In the genomic region with DNA sequence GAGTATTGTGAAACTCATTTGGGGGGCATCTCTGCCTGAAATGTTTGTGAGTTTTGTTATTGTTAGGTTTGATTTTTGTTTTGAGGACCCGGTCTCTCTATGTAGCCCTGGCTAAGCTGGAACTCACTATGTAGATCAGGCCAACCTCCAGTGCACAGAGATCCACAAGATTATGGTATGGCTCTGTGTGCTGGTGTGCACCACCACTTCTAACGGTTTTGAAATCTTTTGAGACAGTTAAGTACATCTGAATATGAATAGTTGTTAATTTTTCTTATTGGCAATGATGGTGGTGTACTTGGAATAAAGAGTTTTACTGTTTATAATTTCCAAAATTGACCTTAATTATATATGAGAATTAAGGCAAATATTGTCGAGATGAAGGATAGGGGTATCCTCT, we compare ENCODE assay signal across 8 mouse cellular contexts. TPM values are rescaled to one million over a fixed set of nuclear protein-coding genes. Genes with fewer than 3 reads are reported as not detected.
DNase-seq lines count a peak whose midpoint lies in the region; ATAC-seq and TF ChIP-seq lines count a peak whose summit lies in the region.

No protein-coding gene starts in this region.

- TF ChIP-seq POLR2A in kidney, adult 2 months (IDR thresholded peaks at IDR 0.05; ENCODE audit: low read depth, low read length): no peak

- H3K4me3 ChIP-seq in kidney, adult 2 months (ENCODE audit: insufficient read depth, low read depth, low read length): peak overlapping the region; percentile 60; the same call in 1 of the 2 replicates
- no peak overlapping the region; the same call in 1 of the 2 replicates for H3K4me3 ChIP-seq in embryonic facial prominence, embryonic 11.5 days (ENCODE audit: low read depth, low read length)
- peak overlapping the region; percentile 75 for H3K4me3 ChIP-seq in hindbrain, embryonic 16.5 days (ENCODE audit: low read length)
- peak overlapping the region; percentile 76 for H3K4me3 ChIP-seq in midbrain, embryonic 14.5 days (replicated peaks; ENCODE audit: low read depth, low read length)

- no peaks in the 10 kb centered on the region for H3K9me3 ChIP-seq in embryonic facial prominence, embryonic 11.5 days (replicated peaks; ENCODE audit: control insufficient read depth, low read length)
- no peaks in the 10 kb centered on the region for H3K9me3 ChIP-seq in hindbrain, embryonic 16.5 days (ENCODE audit: control insufficient read depth, low read length)
- H3K9me3 ChIP-seq in midbrain, embryonic 14.5 days (ENCODE audit: control insufficient read depth, low read length): no peaks in the 10 kb centered on the region

- H3K9ac ChIP-seq in embryonic facial prominence, embryonic 11.5 days (replicated peaks; ENCODE audit: low read length): peak overlapping the region; percentile 98; the same call in 1 of the 2 replicates
- H3K9ac ChIP-seq in hindbrain, embryonic 16.5 days (ENCODE audit: low read depth, low read length): peak overlapping the region; percentile 90
- peak overlapping the region; percentile 95 for H3K9ac ChIP-seq in midbrain, embryonic 14.5 days (replicated peaks; ENCODE audit: low read length)

- no peaks in the 10 kb centered on the region for H3K4me1 ChIP-seq in kidney, adult 2 months (ENCODE audit: control insufficient read depth, insufficient read depth, low read length)
- no peaks in the 10 kb centered on the region for H3K4me1 ChIP-seq in embryonic facial prominence, embryonic 11.5 days (ENCODE audit: control insufficient read depth, insufficient read depth, low read length)
- peaks cover 3% of the 10 kb centered on the region for H3K4me1 ChIP-seq in hindbrain, embryonic 16.5 days (ENCODE audit: control insufficient read depth, insufficient read depth, low read depth, low read length)
- peaks cover 10% of the 10 kb centered on the region for H3K4me1 ChIP-seq in midbrain, embryonic 14.5 days (ENCODE audit: control insufficient read depth, insufficient read depth, low read length)

- no peak overlapping the region for H3K27ac ChIP-seq in kidney, adult 2 months (ENCODE audit: insufficient read depth, low read depth, low read length)
- no peak overlapping the region for H3K27ac ChIP-seq in embryonic facial prominence, embryonic 11.5 days (replicated peaks; ENCODE audit: low read depth, low read length)
- H3K27ac ChIP-seq in hindbrain, embryonic 16.5 days (ENCODE audit: low read depth, low read length): no peak overlapping the region
- H3K27ac ChIP-seq in midbrain, embryonic 14.5 days (replicated peaks; ENCODE audit: low read depth, low read length): peak overlapping the region; percentile 91

- no peak for TF ChIP-seq CTCF in kidney, adult 2 months (conservative IDR thresholded peaks at IDR 0.05; ENCODE audit: insufficient read depth, insufficient read length, low read depth, low read length)

- H3K36me3 ChIP-seq in kidney, adult 2 months (ENCODE audit: control insufficient read depth, insufficient read depth, low read length): peaks cover 2% of the 10 kb centered on the region
- peaks cover 20% of the 10 kb centered on the region; the same call in 1 of the 2 replicates for H3K36me3 ChIP-seq in embryonic facial prominence, embryonic 11.5 days (replicated peaks; ENCODE audit: control insufficient read depth, insufficient read depth, low read depth, low read length)
- H3K36me3 ChIP-seq in hindbrain, embryonic 16.5 days (ENCODE audit: control insufficient read depth, insufficient read depth, low read length): peaks cover 23% of the 10 kb centered on the region
- peaks cover 28% of the 10 kb centered on the region for H3K36me3 ChIP-seq in midbrain, embryonic 14.5 days (ENCODE audit: control insufficient read depth, insufficient read depth, low read length)

- no peak for ATAC-seq in embryonic facial prominence, embryonic 11.5 days (replicated peaks; ENCODE audit: insufficient number of reproducible peaks, low FRiP score, low TSS enrichment, low read depth)
- ATAC-seq in hindbrain, embryonic 16.5 days: no peak
- ATAC-seq in midbrain, embryonic 14.5 days (ENCODE audit: low FRiP score, low TSS enrichment): no peak

- DNase-seq in kidney, adult 2 months: no peak
- no peak for DNase-seq in kidney, adult 9 months
- no peak for DNase-seq in embryonic facial prominence, embryonic 11.5 days (ENCODE audit: low spot score)
- peak; percentile 7 for DNase-seq in midbrain, embryonic 14.5 days
- no peak for DNase-seq in urinary bladder, postnatal 14 days (ENCODE audit: low spot score)
- DNase-seq in adipocyte (ENCODE audit: low spot score): no peak
- DNase-seq in cerebellum, adult 9-10 months: no peak

- WGBS in kidney, adult 2 months: 43% methylated on average over 3 of the region's 3 CpGs
- WGBS in embryonic facial prominence, embryonic 11.5 days: 21% methylated on average over 3 of the region's 3 CpGs
- WGBS in hindbrain, embryonic 16.5 days: 27% methylated on average over 3 of the region's 3 CpGs
- WGBS in midbrain, embryonic 14.5 days: 24% methylated on average over 3 of the region's 3 CpGs

- peak overlapping the region; percentile 59; the same call in 1 of the 2 replicates for H3K4me2 ChIP-seq in embryonic facial prominence, embryonic 11.5 days (ENCODE audit: low read depth, low read length)
- peak overlapping the region; percentile 63 for H3K4me2 ChIP-seq in hindbrain, embryonic 16.5 days (ENCODE audit: low read length)
- H3K4me2 ChIP-seq in midbrain, embryonic 14.5 days (ENCODE audit: low read length): peak overlapping the region; percentile 72

- no peaks in the 10 kb centered on the region; the same call in 1 of the 2 replicates for H3K27me3 ChIP-seq in kidney, adult 2 months (replicated peaks; ENCODE audit: control insufficient read depth, insufficient read depth, low read length)
- H3K27me3 ChIP-seq in embryonic facial prominence, embryonic 11.5 days (ENCODE audit: control insufficient read depth, insufficient read depth, low read length): no peaks in the 10 kb centered on the region
- peaks cover 2% of the 10 kb centered on the region; the same call in 1 of the 2 replicates for H3K27me3 ChIP-seq in hindbrain, embryonic 16.5 days (replicated peaks; ENCODE audit: control insufficient read depth, insufficient read depth, low read length)
- H3K27me3 ChIP-seq in midbrain, embryonic 14.5 days (ENCODE audit: control insufficient read depth, insufficient read depth, low read length): no peaks in the 10 kb centered on the region

RNA-seq across cellular contexts. Expression of a gene that starts 0.4 kb away (rescaled TPM):
- polyA plus RNA-seq in kidney, adult 2 months (2012; rRNA removed): 0.67 and 0.91 TPM in 2 replicates
- 31.0 and 32.1 TPM in 2 replicates for polyA plus RNA-seq in embryonic facial prominence, embryonic 11.5 days (2014; fragmentation: Nextera tagmentation; extraction: Ambion mirVana)
- 14.4 and 18.0 TPM in 2 replicates for polyA plus RNA-seq in hindbrain, embryonic 16.5 days (2015; fragmentation: Nextera tagmentation; extraction: Ambion mirVana)
- polyA plus RNA-seq in midbrain, embryonic 14.5 days (2014; fragmentation: Nextera tagmentation; extraction: Ambion mirVana): 19.2 and 25.4 TPM in 2 replicates

RNA-seq across cellular contexts. Expression of a gene that starts 28.4 kb away (rescaled TPM):
- polyA plus RNA-seq in kidney, adult 2 months (2012; rRNA removed): 2.6 and 4.5 TPM in 2 replicates
- 32.3 and 37.5 TPM in 2 replicates for polyA plus RNA-seq in embryonic facial prominence, embryonic 11.5 days (2014; fragmentation: Nextera tagmentation; extraction: Ambion mirVana)
- 24.8 and 25.0 TPM in 2 replicates for polyA plus RNA-seq in hindbrain, embryonic 16.5 days (2015; fragmentation: Nextera tagmentation; extraction: Ambion mirVana)
- polyA plus RNA-seq in midbrain, embryonic 14.5 days (2014; fragmentation: Nextera tagmentation; extraction: Ambion mirVana): 36.5 and 37.7 TPM in 2 replicates

RNA-seq across cellular contexts. Expression of a gene that starts 28.4 kb away (rescaled TPM):
- 0.42 and 0.53 TPM in 2 replicates for polyA plus RNA-seq in kidney, adult 2 months (2012; rRNA removed)
- 49.4 and 52.5 TPM in 2 replicates for polyA plus RNA-seq in embryonic facial prominence, embryonic 11.5 days (2014; fragmentation: Nextera tagmentation; extraction: Ambion mirVana)
- 8.2 and 10.7 TPM in 2 replicates for polyA plus RNA-seq in hindbrain, embryonic 16.5 days (2015; fragmentation: Nextera tagmentation; extraction: Ambion mirVana)
- polyA plus RNA-seq in midbrain, embryonic 14.5 days (2014; fragmentation: Nextera tagmentation; extraction: Ambion mirVana): 8.0 and 13.6 TPM in 2 replicates

RNA-seq across cellular contexts. Expression of a gene that starts 37.0 kb away (rescaled TPM):
- 5.2 and 6.5 TPM in 2 replicates for polyA plus RNA-seq in kidney, adult 2 months (2012; rRNA removed)
- 2.0 and 2.8 TPM in 2 replicates for polyA plus RNA-seq in embryonic facial prominence, embryonic 11.5 days (2014; fragmentation: Nextera tagmentation; extraction: Ambion mirVana)
- polyA plus RNA-seq in hindbrain, embryonic 16.5 days (2015; fragmentation: Nextera tagmentation; extraction: Ambion mirVana): 3.9 and 4.5 TPM in 2 replicates
- 2.1 and 2.7 TPM in 2 replicates for polyA plus RNA-seq in midbrain, embryonic 14.5 days (2014; fragmentation: Nextera tagmentation; extraction: Ambion mirVana)

RNA-seq across cellular contexts. Expression of a gene that starts 56.6 kb away (rescaled TPM):
- 26.9 and 30.0 TPM in 2 replicates for polyA plus RNA-seq in kidney, adult 2 months (2012; rRNA removed)
- polyA plus RNA-seq in embryonic facial prominence, embryonic 11.5 days (2014; fragmentation: Nextera tagmentation; extraction: Ambion mirVana): 67.3 and 70.2 TPM in 2 replicates
- 88.3 and 102 TPM in 2 replicates for polyA plus RNA-seq in hindbrain, embryonic 16.5 days (2015; fragmentation: Nextera tagmentation; extraction: Ambion mirVana)
- 71.5 and 112 TPM in 2 replicates for polyA plus RNA-seq in midbrain, embryonic 14.5 days (2014; fragmentation: Nextera tagmentation; extraction: Ambion mirVana)
